Mouse (Mus musculus) erythroblast, embryonic 14.5 days (primary cell): ENCODE data around the gene Epx. TPM values are rescaled to one million over a fixed set of nuclear protein-coding genes. Genes with fewer than 3 reads are reported as not detected.
"Not testable (repeated sequence)": the region's sequence is repeated elsewhere in the genome, so short reads cannot be mapped to it uniquely, and the experiment has no call there.

Source experiments
- H3K27me3 ChIP-seq: 2 replicates; pipeline ENCODE4 v1.6.1; 2012; ENCODE audit warnings: inconsistent platforms; ENCODE audit not compliant: control insufficient read depth
- H3K36me3 ChIP-seq: 2 replicates; pipeline ENCODE4 v1.6.1; 2012; ENCODE audit warnings: mild to moderate bottlenecking, inconsistent platforms; ENCODE audit not compliant: control insufficient read depth
- H3K4me1 ChIP-seq: 2 replicates; pipeline ENCODE4 v1.6.1; 2012; ENCODE audit warnings: inconsistent platforms; ENCODE audit not compliant: control insufficient read depth
- H3K4me3 ChIP-seq: replicated peaks from 2 replicates; pipeline ENCODE3; 2012; ENCODE audit warnings: moderate library complexity, mild to moderate bottlenecking, inconsistent platforms
- H3K9me3 ChIP-seq: 2 replicates; pipeline ENCODE4 v1.6.1; 2012; ENCODE audit warnings: low read length, inconsistent platforms, mixed read lengths; ENCODE audit not compliant: control insufficient read depth
- GATA1 ChIP-seq: IDR thresholded peaks from 2 replicates; pipeline ENCODE4 v1.6.1; 2012; ENCODE audit warnings: low read length, inconsistent platforms, mixed read lengths
- TAL1 ChIP-seq: IDR thresholded peaks from 3 replicates; pipeline ENCODE4 v1.6.1; 2012; ENCODE audit warnings: low read length, inconsistent platforms, mixed read lengths
- polyA plus RNA-seq: library from polyadenylated mRNA; stranded (reverse); fragments of >175 nt; gene quantifications from 2 replicates; pipeline ENCODE4 v1.2.3, GENCODE M21; 2012

Epx gene
- polyA plus RNA-seq, 1 experiment: 0.05 TPM

GRCm38 (mm10) chr11:87879826-87880225 is 4.5 kb upstream of the Epx start:
- H3K27me3 ChIP-seq: no peaks in the 10 kb centered on the region
- no peaks in the 10 kb centered on the region for H3K36me3 ChIP-seq
- no peak for TF ChIP-seq GATA1
- H3K4me3 ChIP-seq: no peak overlapping the region
- no peaks in the 10 kb centered on the region for H3K4me1 ChIP-seq
- H3K9me3 ChIP-seq: no peaks in the 10 kb centered on the region

GRCm38 (mm10) chr11:87871766-87872165 is 3.6 kb downstream of the Epx start:
- Histone ChIP-seq H3K9me3 (no peaks in the 10 kb centered on the region), H3K4me3 (no peak overlapping the region), H3K4me1 (no peaks in the 10 kb centered on the region), H3K27me3 (no peaks in the 10 kb centered on the region), H3K36me3 (no peaks in the 10 kb centered on the region)
- TF ChIP-seq GATA1: no peak
- no peak for TF ChIP-seq TAL1

GRCm38 (mm10) chr11:87870096-87870495 is 5.2 kb downstream of the Epx start:
- Histone ChIP-seq H3K9me3 (no peaks in the 10 kb centered on the region), H3K27me3 (no peaks in the 10 kb centered on the region), H3K36me3 (no peaks in the 10 kb centered on the region), H3K4me3 (no peak overlapping the region), H3K4me1 (no peaks in the 10 kb centered on the region)
- TF ChIP-seq TAL1 (no peak), GATA1 (no peak)

- H3K4me1 ChIP-seq, H3K4me3 ChIP-seq, H3K27me3 ChIP-seq, H3K36me3 ChIP-seq, H3K9me3 ChIP-seq: not testable (repeated sequence)
Measured at GRCm38 (mm10) chr11:87866891-87867290, 8.4 kb downstream of the Epx start.

- Histone ChIP-seq H3K27me3 (no peaks in the 10 kb centered on the region), H3K36me3 (no peaks in the 10 kb centered on the region; the same call in 1 of the 2 replicates), H3K4me1 (no peaks in the 10 kb centered on the region), H3K4me3 (no peak overlapping the region), H3K9me3 (no peaks in the 10 kb centered on the region)
- TF ChIP-seq GATA1 (no peak), TAL1 (no peak)
Measured at GRCm38 (mm10) chr11:87862805-87863204, 12.5 kb downstream of the Epx start.

- H3K27me3 ChIP-seq: no peaks in the 10 kb centered on the region
- TF ChIP-seq TAL1 (no peak), GATA1 (no peak)
- H3K4me1 ChIP-seq: no peaks in the 10 kb centered on the region
- H3K36me3 ChIP-seq: no peaks in the 10 kb centered on the region; the same call in 1 of the 2 replicates
- no peak overlapping the region for H3K4me3 ChIP-seq
- no peaks in the 10 kb centered on the region for H3K9me3 ChIP-seq
Measured at GRCm38 (mm10) chr11:87860426-87860825, 14.9 kb downstream of the Epx start.

- no peak for TF ChIP-seq TAL1
Measured at GRCm38 (mm10) chr11:87859273-87859672, 16.1 kb downstream of the Epx start.

GRCm38 (mm10) chr11:87854550-87854949 is 20.8 kb downstream of the Epx start:
- Histone ChIP-seq H3K27me3 (no peaks in the 10 kb centered on the region), H3K4me3 (no peak overlapping the region), H3K36me3 (no peaks in the 10 kb centered on the region), H3K4me1 (peaks cover 12% of the 10 kb centered on the region), H3K9me3 (no peaks in the 10 kb centered on the region)
- TF ChIP-seq TAL1: no peak
- no peak for TF ChIP-seq GATA1

More at GRCm38 (mm10) chr11:87859273-87859672, 16.1 kb downstream of the Epx start:
- Histone ChIP-seq H3K36me3 (no peaks in the 10 kb centered on the region; the same call in 1 of the 2 replicates), H3K9me3 (no peaks in the 10 kb centered on the region), H3K4me3 (no peak overlapping the region), H3K4me1 (no peaks in the 10 kb centered on the region), H3K27me3 (no peaks in the 10 kb centered on the region)

- Histone ChIP-seq H3K9me3 (no peaks in the 10 kb centered on the region), H3K4me1 (peaks cover 12% of the 10 kb centered on the region), H3K4me3 (peak overlapping the region; percentile 71), H3K36me3 (no peaks in the 10 kb centered on the region), H3K27me3 (no peaks in the 10 kb centered on the region)
- TF ChIP-seq TAL1 (no peak), GATA1 (no peak)
Measured at GRCm38 (mm10) chr11:87853597-87853954, 21.8 kb downstream of the Epx start.

GRCm38 (mm10) chr11:87852690-87853596 is 22.4 kb downstream of the Epx start, which contains the start of gene Mks1:
TSS of gene Mks1 (plus strand) at chr11:87853215.
- Histone ChIP-seq H3K27me3 (no peaks in the 10 kb centered on the region), H3K4me1 (peaks cover 12% of the 10 kb centered on the region), H3K36me3 (no peaks in the 10 kb centered on the region), H3K9me3 (no peaks in the 10 kb centered on the region), H3K4me3 (peak within 1 kb of the TSS; percentile 71)
- no peak for TF ChIP-seq GATA1
- no peak for TF ChIP-seq TAL1
